Comparison of ENCODE assay signal across 21 mouse cellular contexts in the genomic region with DNA sequence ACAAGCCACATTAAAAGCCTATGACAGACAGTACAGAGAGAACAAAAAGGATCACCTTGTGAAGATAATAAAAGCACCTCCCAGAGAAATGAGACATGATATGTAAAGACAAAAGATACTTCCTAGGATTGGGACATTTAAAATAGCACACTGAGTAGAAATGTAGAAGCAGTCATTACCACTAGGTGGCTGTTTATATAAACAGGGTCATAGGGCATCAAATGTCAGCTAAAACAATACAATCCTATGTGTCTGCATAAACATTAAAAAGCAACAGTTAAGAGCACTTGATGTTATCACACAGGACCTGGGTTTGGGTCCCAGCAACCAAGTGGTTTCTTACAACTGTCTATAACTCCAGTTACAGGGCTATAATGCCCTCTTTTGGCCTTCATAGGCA. TPM values are rescaled to one million over a fixed set of nuclear protein-coding genes. Genes with fewer than 3 reads are reported as not detected.
DNase-seq lines count a peak whose midpoint lies in the region; ATAC-seq and TF ChIP-seq lines count a peak whose summit lies in the region.
"Had no signal": no experiment of that assay in that cellular context is flagged by ENCODE, and none has a peak within 500 bp of the region (broad histone marks: within the 10 kb centered on the region; RNA-seq: fewer than 3 reads in every experiment).

No protein-coding gene starts in this region.

- no peak overlapping the region for H3K27ac ChIP-seq in gastrocnemius, adult 2 months
- no peak overlapping the region for H3K27ac ChIP-seq in liver, adult 2 months (replicated peaks; ENCODE audit: insufficient read depth, low read depth, low read length)
- no peak overlapping the region for H3K27ac ChIP-seq in liver, embryonic 12.5 days
- H3K27ac ChIP-seq in forebrain, embryonic 12.5 days, result no peak overlapping the region
- H3K27ac ChIP-seq: heart, embryonic 15.5 days; limb, embryonic 12.5 days; macrophage; midbrain, embryonic 12.5 days; stomach, embryonic 15.5 days had no signal

- H3K27me3 ChIP-seq in liver, adult 2 months (ENCODE audit: control insufficient read depth, insufficient read depth, low read length), result no peaks in the 10 kb centered on the region
- no peaks in the 10 kb centered on the region for H3K27me3 ChIP-seq in liver, embryonic 12.5 days (replicated peaks)
- H3K27me3 ChIP-seq in forebrain, embryonic 12.5 days, result no peaks in the 10 kb centered on the region
- H3K27me3 ChIP-seq: heart, embryonic 15.5 days; limb, embryonic 12.5 days; midbrain, embryonic 12.5 days; stomach, embryonic 15.5 days had no signal

- H3K4me1 ChIP-seq in liver, adult 2 months (ENCODE audit: control insufficient read depth, insufficient read depth, low read length), result no peaks in the 10 kb centered on the region
- H3K4me1 ChIP-seq in liver, embryonic 12.5 days, result peaks cover 14% of the 10 kb centered on the region
- peaks cover 10% of the 10 kb centered on the region for H3K4me1 ChIP-seq in forebrain, embryonic 12.5 days
- H3K4me1 ChIP-seq: limb, embryonic 12.5 days had no signal

- no peak overlapping the region for H3K9ac ChIP-seq in liver, adult 2 months (ENCODE audit: low read depth, low read length)
- H3K9ac ChIP-seq in liver, embryonic 12.5 days, result no peak overlapping the region
- H3K9ac ChIP-seq in forebrain, embryonic 12.5 days, result no peak overlapping the region
- H3K9ac ChIP-seq: heart, embryonic 15.5 days; limb, embryonic 12.5 days; midbrain, embryonic 12.5 days; stomach, embryonic 15.5 days had no signal

- no peak for DNase-seq in gastrocnemius, adult 2 months
- no peak for DNase-seq in gastrocnemius, postnatal 14 days
- DNase-seq in liver, adult 2 months (ENCODE audit: extremely low read depth, low read depth, low spot score), result no peak
- peak; percentile 26 for DNase-seq in 416B (ENCODE audit: low read depth)
- DNase-seq in induced T-regulatory cell, adult 2 months (ENCODE audit: low read depth), result peak; percentile 32
- DNase-seq: adrenal gland, postnatal 10 days; cerebellum, adult 11 months; cerebellum, postnatal 36 days; heart, adult 11 months; lung, adult 2 months; right cerebral cortex, adult 18-20 months; thymus, postnatal 36 days had no signal

- TF ChIP-seq CTCF in gastrocnemius, adult 2 months (IDR thresholded peaks at IDR 0.05), result peak; percentile 8; the same call in 1 of the 2 replicates
- TF ChIP-seq CTCF in liver, adult 2 months (IDR thresholded peaks at IDR 0.05; ENCODE audit: low read depth, low read length), result peak; percentile 28; the same call in 1 of the 2 replicates

- H3K9me3 ChIP-seq in liver, embryonic 12.5 days (replicated peaks), result no peaks in the 10 kb centered on the region
- H3K9me3 ChIP-seq in forebrain, embryonic 12.5 days, result no peaks in the 10 kb centered on the region
- H3K9me3 ChIP-seq: heart, embryonic 15.5 days; limb, embryonic 12.5 days; midbrain, embryonic 12.5 days; stomach, embryonic 15.5 days had no signal

- no peak overlapping the region for H3K4me2 ChIP-seq in liver, embryonic 12.5 days
- H3K4me2 ChIP-seq in forebrain, embryonic 12.5 days, result no peak overlapping the region
- H3K4me2 ChIP-seq: heart, embryonic 15.5 days; limb, embryonic 12.5 days; midbrain, embryonic 12.5 days; stomach, embryonic 15.5 days had no signal

- peaks cover 5% of the 10 kb centered on the region for H3K36me3 ChIP-seq in liver, adult 2 months (ENCODE audit: control insufficient read depth, insufficient read depth, low read length)
- peaks cover 11% of the 10 kb centered on the region for H3K36me3 ChIP-seq in liver, embryonic 12.5 days
- H3K36me3 ChIP-seq in forebrain, embryonic 12.5 days (replicated peaks), result peaks cover 10% of the 10 kb centered on the region
- H3K36me3 ChIP-seq: stomach, embryonic 15.5 days had no signal

- intact Hi-C loops in gastrocnemius, adult 2 months (cut with DNase I), result loop anchor here (5.0 kb wide), 1 partner anchor 133 kb away; a partner anchor contains a TSS
- intact Hi-C loops in gastrocnemius, postnatal 14 days (cut with DNase I; ENCODE audit: low total_unique reads), result no loop called here

- H3K4me3 ChIP-seq in gastrocnemius, adult 2 months, result no peak overlapping the region
- no peak overlapping the region for H3K4me3 ChIP-seq in liver, adult 2 months (ENCODE audit: insufficient read depth, low read depth, low read length)
- no peak overlapping the region for H3K4me3 ChIP-seq in liver, embryonic 12.5 days
- H3K4me3 ChIP-seq in forebrain, embryonic 12.5 days (replicated peaks), result no peak overlapping the region
- H3K4me3 ChIP-seq: heart, embryonic 15.5 days; limb, embryonic 12.5 days; midbrain, embryonic 12.5 days; stomach, embryonic 15.5 days had no signal

- no peak for TF ChIP-seq POLR2A in liver, adult 2 months (IDR thresholded peaks at IDR 0.05; ENCODE audit: extremely low read depth, insufficient read depth, low read length)

- no peak for ATAC-seq in liver, embryonic 12.5 days
- no peak for ATAC-seq in forebrain, embryonic 12.5 days (ENCODE audit: low FRiP score)
- ATAC-seq: forebrain, embryonic 14.5 days; intestine, embryonic 16.5 days had no signal

- no peaks in the 10 kb centered on the region for H3K79me2 ChIP-seq in liver, adult 2 months (ENCODE audit: control insufficient read depth, insufficient read depth, low read length)

RNA-seq across cellular contexts. Expression of a gene that starts 2.8 kb away (rescaled TPM):
- 10 to 100 TPM; 12.4 to 14.2 TPM for total RNA-seq in gastrocnemius, adult 2 months (2021)
- total RNA-seq in gastrocnemius, postnatal 14 days (2021), result 1 to 10 TPM; 7.8 to 9.2 TPM
- 12.5 and 13.6 TPM in 2 replicates for total RNA-seq in liver, adult 2 months (2014; rRNA removed)
- polyA plus RNA-seq in liver, adult 2 months (2012; rRNA removed), result 1.3 and 1.7 TPM in 2 replicates
- 17.0 and 18.1 TPM in 2 replicates for polyA plus RNA-seq in liver, embryonic 12.5 days (2016; fragmentation: Nextera tagmentation; extraction: Ambion mirVana)
- 90.4 and 92.9 TPM in 2 replicates for polyA plus RNA-seq in forebrain, embryonic 12.5 days (2016; fragmentation: Nextera tagmentation; extraction: Ambion mirVana)

RNA-seq across cellular contexts. Expression of a gene that starts 34.8 kb away (rescaled TPM):
- total RNA-seq in gastrocnemius, adult 2 months (2021), result 10 to 100 TPM; 15.5 to 16.9 TPM
- 10 to 100 TPM in 1 of 2 experiments, 1 to 10 TPM in 1; 9.9 to 12.4 TPM for total RNA-seq in gastrocnemius, postnatal 14 days (2021)
- 15.8 and 21.6 TPM in 2 replicates for total RNA-seq in liver, adult 2 months (2014; rRNA removed)
- 1.7 and 2.1 TPM in 2 replicates for polyA plus RNA-seq in liver, adult 2 months (2012; rRNA removed)
- polyA plus RNA-seq in liver, embryonic 12.5 days (2016; fragmentation: Nextera tagmentation; extraction: Ambion mirVana), result 21.8 and 22.6 TPM in 2 replicates
- 23.8 and 24.9 TPM in 2 replicates for polyA plus RNA-seq in forebrain, embryonic 12.5 days (2016; fragmentation: Nextera tagmentation; extraction: Ambion mirVana)

RNA-seq across cellular contexts. Expression of a gene that starts 35.1 kb away (rescaled TPM):
- total RNA-seq in gastrocnemius, adult 2 months (2021), result 10 to 100 TPM; 19.6 to 27.0 TPM
- total RNA-seq in gastrocnemius, postnatal 14 days (2021), result 10 to 100 TPM; 12.7 to 16.5 TPM
- total RNA-seq in liver, adult 2 months (2014; rRNA removed), result 28.9 and 29.4 TPM in 2 replicates
- 11.5 and 18.1 TPM in 2 replicates for polyA plus RNA-seq in liver, adult 2 months (2012; rRNA removed)
- 15.0 and 18.0 TPM in 2 replicates for polyA plus RNA-seq in liver, embryonic 12.5 days (2016; fragmentation: Nextera tagmentation; extraction: Ambion mirVana)
- 42.8 and 45.9 TPM in 2 replicates for polyA plus RNA-seq in forebrain, embryonic 12.5 days (2016; fragmentation: Nextera tagmentation; extraction: Ambion mirVana)

Comparison
In these comparisons a context has a peak if more than half of its experiments do, and no peak if none do; other contexts are left out.
1. DNase-seq: peak in 416B (single experiment) and induced T-regulatory cell, adult 2 months (single experiment); none in gastrocnemius, adult 2 months (single experiment), gastrocnemius, postnatal 14 days (single experiment) and liver, adult 2 months (single experiment).